Mouse (Mus musculus): ENCODE measurements around the gene Ppm1n.

The Ppm1n gene

DNA sequence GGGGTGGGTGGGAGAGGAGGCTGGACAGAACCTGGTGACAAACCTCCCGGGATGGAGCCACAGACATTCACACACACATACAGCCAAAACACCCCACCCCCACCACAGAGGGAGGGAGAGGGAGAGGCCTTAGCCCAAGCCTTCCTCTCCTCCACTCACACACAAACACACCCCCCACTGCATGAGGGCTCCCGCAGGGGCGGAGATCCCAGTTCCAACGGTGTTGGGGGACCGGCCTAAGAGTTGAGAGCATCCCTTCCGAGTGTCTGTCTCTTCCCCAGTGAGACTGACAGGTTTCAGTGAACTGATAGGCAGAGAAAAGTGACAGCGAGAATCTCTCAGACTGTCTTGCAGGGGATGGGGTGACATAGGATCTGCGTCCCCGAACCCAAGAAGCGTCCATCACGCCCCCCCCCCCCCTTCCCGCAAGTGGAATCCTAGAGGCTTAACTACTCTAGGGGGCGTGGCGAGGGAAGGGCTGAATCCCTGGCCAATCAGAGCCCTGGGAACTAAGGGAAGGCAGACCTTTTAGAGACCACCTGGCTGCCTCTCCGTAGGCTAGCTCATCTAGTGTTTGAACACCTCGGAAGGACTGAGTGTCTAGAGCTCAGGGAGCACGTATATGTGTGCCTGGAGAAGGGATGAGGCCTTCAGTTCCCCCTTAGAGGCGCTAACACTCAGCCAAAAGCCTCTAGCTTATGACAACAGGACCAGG, 28.0 kb upstream of the Ppm1n start:
- DNase-seq (ENCODE audit: low spot score in 2 of 2), result no peak

DNA sequence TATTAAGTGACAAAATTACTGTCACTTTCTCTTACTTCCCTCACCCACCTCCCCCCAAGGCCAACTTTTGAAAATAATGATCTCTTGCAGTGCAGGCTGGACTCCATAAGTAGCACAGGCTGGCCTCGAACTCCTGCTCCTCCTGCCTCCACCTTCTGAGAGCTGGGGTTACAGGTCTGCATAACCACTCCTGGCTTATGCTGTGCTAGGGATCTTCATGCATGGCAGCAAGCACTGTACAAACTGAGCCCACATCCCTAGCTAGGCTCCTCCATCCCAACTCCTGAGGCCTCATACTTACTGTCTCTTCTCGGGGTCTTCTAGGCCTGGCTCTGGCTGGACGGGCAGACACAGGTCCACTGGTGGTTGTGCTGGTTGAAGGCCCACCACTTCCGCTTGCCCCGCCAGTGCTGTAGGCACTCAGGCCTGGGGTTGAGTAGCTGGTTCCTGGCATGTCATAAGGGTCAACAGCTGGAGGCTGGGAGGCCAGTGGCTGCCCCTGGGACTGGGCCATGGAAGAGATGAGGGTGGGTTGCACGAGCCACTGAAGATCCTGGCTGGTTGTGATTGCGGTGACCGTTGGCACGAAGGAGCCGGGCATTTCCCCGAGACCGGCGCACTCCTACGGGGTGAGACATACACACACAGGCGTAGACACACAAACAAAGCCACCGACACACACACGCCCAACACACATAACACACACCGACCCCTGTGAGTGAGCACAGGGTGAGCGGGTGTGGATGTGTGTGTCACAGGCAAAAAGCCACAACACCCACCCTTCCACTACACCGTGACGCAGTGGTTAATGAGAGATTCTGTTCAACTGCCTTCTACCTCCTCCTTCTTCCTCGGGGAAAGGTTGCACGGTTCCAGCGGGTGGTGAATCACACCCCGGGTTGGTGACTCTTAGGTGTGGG, 27.2 kb upstream of the Ppm1n start:
- no peak for DNase-seq (ENCODE audit: low spot score in 2 of 2)

DNA sequence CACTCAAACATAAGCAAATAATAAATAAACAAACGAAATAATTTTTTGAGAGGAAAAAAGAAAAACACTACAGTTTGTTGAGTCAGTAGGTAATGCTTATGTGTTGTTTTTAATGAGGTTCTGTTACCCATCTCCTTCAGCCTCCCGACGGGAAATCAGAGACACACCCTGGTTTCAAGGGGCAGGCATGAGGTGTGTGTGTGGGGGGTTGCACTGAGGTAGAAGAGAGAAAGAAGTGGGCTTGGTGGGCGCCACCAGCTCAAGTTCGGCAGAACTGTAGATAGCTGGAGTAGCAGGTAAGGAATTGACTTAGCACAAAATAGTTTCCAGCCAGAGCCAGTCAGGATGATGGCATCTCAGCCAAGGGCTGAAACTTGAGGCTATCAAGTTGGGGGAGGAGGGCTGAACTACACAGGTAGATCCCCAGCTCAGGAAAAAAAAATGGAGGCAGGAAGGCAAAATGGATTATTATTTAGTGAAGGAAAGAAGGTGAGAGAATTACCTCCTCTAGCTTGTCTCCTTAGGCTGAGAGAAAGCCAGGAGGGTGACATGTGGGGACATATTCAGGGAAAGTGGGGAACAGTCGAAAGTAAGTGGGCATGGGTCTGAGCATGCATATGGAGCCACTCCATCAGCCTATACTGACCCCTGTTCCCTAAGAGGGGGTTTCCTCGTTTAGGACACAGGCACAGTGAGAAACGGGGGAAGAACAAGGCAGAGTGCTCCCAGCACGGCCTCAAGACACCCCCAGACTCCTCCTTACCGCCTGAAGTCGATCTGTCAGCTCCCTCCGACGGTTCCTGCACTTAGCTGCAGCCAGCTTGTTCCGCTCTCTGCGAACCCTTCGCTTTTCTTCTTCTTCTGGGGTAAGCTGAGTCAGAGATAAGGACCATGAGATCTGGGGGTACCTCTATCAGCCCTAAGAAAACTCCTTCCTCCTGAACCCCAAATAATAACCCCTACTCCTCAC, 26.2 kb upstream of the Ppm1n start:
- no peak for DNase-seq (ENCODE audit: low spot score in 2 of 2)

DNA sequence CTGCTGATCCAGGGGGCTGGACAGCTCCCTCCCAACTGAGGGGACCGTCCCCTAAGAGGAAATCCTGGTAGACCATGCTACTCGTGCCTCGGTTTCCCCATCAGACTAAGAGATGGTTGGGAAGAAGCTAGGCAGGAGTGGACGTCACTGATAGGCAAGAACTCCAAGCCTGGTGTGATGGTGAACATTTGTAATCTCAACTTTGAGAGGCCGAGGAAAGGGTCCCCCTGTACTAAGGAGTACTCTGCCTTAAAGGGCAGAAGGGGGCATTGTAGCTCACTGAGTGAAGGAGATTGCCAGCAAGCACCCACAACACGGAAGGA, 25.5 kb upstream of the Ppm1n start:
- no peak for DNase-seq (ENCODE audit: low spot score in 2 of 2)

DNA sequence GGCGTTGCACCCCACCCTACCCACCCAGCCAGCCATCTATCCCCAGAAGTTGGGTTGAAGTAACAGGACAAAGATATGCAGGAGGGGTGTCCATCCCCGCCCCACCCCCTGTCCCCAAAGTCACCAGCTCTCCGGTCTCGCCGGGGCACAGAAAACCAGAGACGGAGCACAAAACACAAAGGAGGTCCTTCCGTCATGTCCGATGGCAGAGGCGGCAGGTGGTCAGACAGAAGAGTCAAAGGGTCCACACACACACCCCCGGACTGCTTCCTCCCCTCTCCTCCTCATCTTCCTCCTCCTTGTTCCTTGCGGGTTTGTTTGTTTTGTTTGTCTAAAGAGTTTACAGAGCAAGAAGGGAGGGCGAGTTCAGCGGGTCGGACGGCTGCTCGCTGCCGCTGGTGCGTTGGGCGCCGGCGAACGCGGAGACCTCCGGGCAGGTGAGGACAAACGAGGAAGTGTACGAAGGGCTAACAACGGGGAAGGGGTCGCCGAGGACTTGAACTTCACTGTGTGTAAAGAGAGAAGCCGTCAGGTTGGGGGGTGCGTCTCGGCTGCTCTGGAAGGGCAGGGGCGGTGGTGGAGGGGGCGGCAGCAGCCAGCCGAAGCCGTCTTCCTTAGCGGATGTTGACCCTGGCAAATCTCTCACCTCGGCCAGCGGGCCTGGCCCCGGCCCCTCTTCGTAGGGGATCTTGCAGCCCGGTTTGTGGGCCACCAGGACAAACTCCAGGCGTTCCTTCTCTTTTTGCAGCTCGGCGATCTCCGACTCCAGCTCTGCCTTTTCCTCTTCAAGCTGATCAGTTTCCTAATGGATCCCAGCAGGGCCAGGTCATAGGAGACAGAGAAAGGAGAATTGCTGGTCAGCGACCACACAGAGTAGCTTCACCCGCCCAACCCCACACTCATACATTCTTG, 24.9 kb upstream of the Ppm1n start:
- no peak for DNase-seq (ENCODE audit: low spot score in 2 of 2)

DNA sequence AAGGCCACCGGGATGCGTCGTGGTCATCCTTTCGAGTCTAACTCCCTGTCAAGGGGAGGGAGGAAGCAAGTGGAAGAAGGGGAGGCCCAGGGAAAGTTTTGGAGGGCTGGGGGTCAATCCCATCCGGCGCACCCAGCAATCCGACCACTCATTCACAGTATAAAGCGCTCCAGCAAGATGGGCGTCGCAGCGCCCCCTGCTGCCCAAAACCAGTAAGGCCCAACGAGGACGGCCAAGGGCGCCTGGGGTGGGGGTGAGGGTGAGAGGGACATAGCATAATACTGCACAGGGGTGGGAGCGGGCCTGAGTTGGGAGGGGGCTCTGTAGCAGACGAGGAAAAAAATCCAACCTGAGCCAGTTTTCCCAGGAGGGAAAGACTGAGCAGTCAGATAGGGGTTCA, 23.9 kb upstream of the Ppm1n start:
- peak in 1 of 2 experiments; percentile 58 for DNase-seq (ENCODE audit: low spot score in 2 of 2)

DNA sequence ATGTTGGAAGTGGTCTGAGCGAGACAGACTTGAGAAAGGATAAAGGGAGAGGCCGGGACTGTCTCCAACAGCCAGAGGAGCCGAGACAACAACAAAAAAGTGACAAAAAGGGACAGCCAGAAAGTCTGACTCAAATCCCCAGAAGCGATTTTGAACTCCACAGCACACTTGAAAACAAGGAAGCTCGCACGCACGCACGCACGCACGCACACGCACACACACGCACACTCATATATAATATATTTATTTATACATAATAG, 23.1 kb upstream of the Ppm1n start:
- DNase-seq (ENCODE audit: low spot score in 2 of 2), result no peak

DNA sequence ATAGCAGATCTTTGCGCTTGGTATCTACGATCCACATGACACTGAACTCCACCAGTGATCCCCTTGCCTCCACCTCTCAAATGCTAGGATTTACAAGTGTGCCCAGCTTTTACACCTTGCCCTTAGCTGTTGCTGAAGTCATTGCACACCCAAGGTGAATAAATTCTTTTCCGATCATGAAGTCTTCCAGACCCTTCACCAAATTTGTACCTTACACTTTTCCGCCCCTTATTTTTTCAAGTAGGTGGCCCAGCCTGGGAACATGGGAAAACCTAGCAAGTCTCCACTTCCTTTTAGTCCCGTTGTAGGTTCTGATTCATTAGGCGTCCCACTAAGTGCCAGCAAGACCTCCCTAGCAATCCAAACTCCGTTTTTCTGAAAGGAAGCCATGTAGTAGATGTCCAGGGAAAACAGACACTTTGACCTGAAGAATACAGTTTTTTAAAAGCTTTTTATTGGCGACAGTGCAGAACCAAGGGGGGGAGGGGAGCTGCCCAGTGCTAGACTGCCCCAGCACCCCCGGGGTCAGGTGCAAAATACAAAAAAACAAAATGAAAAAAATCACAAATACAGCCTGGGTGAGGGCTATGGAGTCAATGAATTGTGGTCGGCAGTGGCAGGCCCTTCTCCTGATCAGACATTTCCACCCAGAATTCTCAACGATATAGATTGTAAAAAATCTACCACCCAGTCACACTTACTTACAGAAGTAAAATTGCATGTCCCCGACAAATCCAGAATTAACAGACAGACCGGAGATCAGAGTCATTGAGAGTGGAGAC, 22.6 kb upstream of the Ppm1n start:
- DNase-seq (ENCODE audit: low spot score in 2 of 2), result no peak

DNA sequence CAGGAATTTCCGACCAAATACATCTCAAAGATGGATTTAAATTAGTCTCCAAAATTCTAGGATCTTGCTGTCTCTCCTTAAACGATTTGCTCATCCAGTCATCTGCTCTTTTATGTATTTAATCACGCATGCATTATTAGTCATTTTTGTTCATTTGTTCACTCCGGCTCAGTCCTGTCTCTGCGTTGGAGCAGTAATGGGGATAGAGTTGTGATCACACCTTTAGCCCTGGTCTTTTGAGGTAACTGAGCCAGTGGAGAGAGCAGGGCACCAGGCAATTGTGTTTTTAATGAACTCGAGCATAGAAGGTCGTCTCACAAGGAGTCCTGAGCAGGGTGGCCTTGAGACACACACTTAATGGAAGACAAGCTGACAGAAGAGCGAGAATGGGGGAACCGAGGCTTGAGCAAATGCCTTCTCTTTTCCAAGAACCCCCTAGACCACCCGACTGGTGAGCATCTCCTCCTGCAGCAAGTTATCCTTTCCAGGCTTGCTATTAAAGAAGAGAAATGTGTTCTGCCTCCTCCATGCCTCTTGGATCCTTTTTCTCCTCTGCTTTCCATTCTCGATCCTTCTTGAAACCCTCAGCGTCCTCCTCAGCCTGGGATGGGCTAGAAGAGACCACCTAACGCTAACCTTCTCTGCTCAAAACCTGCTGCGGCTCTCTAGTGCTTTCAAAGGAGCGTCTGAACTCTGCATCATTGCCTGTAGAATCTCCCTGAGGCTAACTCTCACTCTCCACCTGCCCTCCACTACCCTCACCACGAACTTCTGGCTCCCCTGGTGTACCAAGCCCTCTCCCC, 21.8 kb upstream of the Ppm1n start:
- no peak for DNase-seq (ENCODE audit: low spot score in 2 of 2)

DNA sequence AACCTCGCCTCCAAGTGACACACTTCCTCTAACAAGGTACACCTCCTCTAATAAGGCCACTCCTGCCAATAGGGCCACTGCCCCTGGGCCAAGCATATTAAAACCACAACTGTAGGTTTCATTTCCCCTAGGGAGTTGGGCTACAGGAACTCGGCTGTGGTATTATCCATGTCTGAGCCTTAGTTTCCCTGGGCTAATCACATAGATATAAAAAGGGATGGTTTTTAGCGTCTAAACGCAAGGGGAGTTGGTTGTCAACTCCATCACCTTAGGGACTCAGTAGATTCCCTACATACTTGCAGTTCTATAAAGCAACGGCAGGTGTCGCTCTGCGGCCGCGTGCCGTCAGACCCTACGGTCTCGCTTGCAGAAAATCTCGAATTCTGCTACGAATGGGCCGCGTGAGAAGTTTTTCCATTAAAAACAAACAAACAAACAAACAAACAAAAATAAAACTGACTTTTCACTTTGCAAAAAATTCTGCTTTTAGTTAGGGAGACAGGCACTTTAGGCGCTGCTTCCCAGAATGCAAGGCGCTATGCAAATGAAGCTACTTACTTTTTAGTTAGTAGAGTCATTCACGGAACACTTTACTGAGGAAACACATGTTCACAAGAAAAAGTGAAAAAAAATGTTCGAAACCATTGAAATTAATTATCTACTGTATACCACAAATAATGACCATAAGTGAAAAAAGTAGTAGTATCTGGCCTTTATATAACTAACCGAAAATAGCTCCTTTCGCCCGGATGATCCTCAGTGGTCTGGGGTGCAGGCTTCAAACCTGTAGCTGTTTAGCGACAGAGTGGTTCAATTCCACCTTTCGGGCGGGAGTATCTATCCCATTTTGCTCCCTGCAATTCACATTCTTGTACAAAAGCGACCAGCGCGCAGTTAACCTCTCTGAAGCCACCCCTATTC, 20.9 kb upstream of the Ppm1n start:
- DNase-seq (ENCODE audit: low spot score in 2 of 2), result peak; percentile 53 to 75

DNA sequence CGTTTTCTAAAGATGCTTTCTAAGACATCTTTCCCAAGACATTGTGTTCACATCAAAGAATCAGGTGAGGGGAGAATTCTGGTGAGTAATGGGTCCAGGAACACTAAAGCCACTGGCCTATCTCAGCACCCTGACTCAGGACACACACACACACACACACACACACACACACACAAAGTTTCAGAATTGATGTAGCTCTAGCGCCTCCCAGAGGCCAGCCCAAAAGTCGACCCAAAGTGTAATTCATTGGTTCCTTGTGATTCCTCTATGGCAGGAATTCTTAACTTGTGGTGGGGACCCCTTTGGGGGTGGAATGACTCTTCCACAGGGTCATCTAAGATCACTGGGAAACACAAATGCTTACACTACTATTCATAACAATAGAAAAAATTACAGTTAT, 19.3 kb upstream of the Ppm1n start:
- DNase-seq (ENCODE audit: low spot score in 2 of 2), result no peak

DNA sequence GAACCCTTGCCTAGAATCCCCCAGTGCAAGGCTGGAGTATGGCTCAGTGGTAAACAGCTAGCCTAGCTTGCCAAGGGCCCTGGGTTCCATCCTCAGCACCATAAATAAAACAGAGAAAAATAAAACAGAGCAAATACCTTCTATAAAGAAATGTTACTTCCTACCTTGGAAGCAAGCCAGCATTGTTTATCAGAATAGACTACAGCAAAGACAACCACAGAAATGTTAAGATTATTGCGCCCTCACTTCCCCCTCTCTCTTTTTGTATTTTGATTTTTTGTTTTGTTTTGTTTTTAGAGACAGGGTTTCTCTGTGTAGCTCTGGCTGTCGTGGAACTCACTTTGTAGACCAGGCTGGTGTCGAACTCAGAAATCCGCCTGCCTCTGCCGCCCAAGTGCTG, 17.9 kb upstream of the Ppm1n start:
- DNase-seq (ENCODE audit: low spot score in 2 of 2), result no peak

DNA sequence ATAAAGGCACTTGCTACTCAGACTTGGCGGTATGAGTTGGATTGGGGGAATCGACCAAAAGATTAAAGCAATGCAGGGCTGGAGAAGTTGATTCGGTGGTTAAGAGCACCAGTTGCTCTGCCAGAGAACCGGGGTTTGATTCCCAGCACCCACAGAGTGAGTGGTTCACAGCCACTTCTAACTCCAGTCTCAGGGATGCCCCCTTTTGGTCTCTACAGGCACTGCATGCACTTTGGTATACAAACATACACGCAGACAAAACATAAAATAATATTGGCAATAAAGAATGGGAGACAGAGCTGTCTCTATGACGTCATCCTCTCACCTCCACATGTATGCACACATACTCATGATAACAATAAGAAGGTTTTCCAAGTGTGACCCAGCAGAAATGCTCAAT, 17.2 kb upstream of the Ppm1n start:
- DNase-seq (ENCODE audit: low spot score in 2 of 2), result no peak

DNA sequence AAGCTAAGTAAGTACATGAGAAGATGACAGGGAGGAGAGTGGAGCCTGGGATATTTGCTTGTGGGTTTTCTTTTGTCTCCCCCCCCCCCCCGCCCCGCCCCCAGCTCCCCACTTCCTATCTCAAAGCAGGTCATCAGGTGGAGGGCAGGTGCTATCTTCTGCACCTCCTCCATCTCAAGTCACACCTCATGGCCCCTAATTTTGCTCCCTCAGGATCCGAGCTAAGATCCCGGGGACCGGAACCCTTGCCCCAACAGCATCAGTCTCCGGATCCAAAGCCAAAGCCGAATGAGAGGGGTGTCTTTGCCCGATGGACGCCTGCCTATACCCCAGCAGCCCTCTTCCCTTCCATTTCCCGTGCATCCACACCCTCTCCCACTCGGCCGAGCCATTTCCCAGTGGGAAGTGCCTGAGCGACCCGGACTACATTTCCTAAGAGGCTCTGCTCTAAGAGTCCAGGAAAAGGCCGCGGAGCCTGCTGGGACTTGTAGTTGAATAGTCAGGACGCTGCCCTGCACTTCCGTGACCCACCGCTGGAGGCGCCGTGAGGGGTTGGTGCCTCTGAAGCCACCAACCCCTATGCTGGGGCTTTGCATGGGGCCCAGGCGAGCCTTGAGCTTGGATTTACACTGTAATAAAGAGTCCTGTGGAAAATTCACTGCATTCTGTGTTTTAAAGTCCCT, 15.8 kb upstream of the Ppm1n start:
- peak; percentile 97 to 99 for DNase-seq (ENCODE audit: low spot score in 2 of 2)

DNA sequence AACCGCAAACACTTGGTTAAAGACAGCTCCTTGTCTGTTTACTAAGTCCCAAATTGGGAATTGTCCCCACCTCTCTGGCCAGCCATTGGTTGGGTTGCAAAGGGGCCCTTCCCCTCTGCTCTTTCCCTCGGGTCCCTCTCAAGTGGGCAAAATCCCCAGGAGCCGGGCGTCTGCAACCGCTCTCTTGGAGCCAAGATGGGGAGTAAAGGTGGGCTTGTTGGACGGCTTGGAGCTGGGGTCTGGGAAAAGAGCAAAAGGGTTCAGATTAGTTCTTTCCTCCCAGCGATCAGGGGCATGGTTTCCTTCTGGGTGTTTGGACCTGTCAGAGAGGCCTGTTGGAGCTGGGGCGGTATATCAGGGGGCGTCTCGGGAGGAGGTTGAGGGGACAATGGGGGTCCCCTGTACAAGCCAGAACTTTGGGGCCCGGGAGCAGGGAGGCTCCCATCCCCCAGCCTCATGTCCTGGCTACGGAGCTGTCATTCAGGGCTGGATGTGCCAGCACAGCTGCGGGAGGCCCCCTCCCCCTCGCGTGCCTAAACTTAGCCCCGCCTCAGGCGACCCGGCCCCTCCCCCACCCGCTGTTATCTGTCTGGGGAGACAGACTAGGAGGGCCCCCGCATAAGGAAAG, 11.2 kb upstream of the Ppm1n start:
- DNase-seq (ENCODE audit: low spot score in 2 of 2), result no peak

DNA sequence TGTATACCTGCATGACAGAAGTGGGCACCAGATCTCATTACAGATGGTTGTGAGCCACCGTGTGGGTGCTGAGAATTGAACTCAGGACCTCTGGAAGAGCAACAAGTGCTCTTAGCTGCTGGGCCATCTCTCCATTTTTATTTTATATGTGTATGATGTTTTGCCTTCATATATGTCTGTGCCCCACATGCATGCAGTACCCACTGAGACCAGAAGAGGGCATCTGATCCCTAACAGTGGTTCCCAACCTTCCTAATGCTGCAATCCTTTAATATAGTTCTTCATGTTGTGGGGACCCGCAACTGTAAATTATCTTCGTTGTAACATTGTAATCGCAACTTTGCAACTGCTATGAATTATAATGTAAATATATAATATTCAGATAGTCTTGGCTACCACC, 4.9 kb upstream of the Ppm1n start:
- DNase-seq (ENCODE audit: low spot score in 2 of 2), result peak in 1 of 2 experiments; percentile 53

DNA sequence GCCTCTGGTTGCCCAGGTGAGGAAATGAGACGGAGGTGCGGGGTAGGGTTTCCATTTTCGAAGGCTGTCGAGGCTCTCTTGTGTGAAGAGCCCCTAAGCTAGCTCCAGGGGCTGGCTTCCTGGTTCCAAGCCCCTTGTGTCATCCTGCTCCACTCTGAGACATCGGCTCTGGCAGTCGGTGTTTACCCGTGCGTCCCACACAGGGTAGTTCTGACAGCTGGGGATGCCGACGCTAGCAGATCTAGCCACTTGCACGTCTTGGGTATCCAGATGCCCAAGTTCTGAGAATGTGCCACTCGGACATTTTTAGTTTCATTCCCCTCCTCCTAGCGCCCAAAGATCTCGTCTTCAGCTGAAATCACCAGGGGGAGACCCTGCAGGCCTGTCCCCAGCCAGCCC, 3.5 kb upstream of the Ppm1n start:
- no peak for DNase-seq (ENCODE audit: low spot score in 2 of 2)

All from frontal cortex, postnatal 25 days (tissue).